Mouse (Mus musculus) thymus, adult 2 months (tissue): ENCODE data around the gene Ranbp3l.

Experiments
- CTCF ChIP-seq: fragments of 200-500 bp; IDR thresholded peaks from 2 replicates; pipeline ENCODE4 v1.5.1; 2012; ENCODE audit warnings: mild to moderate bottlenecking, control low read depth, low read length, moderate library complexity, borderline replicate concordance; ENCODE audit not compliant: control insufficient read depth, poor library complexity, insufficient read depth; ENCODE audit errors: extremely low read depth
- POLR2A ChIP-seq: fragments of 200-500 bp; IDR thresholded peaks from 2 replicates; pipeline ENCODE4 v1.6.1; 2012; ENCODE audit warnings: mild to moderate bottlenecking, low read length, control low read depth, moderate library complexity; ENCODE audit not compliant: control insufficient read depth, poor library complexity, insufficient read depth; ENCODE audit errors: extremely low read depth

GRCm38 (mm10) chr15:9090662-9091061 is 122.9 kb downstream of the Ranbp3l start:
- no peak for TF ChIP-seq CTCF
- no peak for TF ChIP-seq POLR2A
